Mouse (Mus musculus) natural killer cell, adult 2 months (primary cell): ENCODE results near the gene Exd1.

Experiments used
- DNase-seq, 2 experiments: peaks; one replicate each; pipeline ENCODE4 v3.0.0; 2022; ENCODE audit warnings: low spot score in 2 of 2

Gene Exd1

DNA sequence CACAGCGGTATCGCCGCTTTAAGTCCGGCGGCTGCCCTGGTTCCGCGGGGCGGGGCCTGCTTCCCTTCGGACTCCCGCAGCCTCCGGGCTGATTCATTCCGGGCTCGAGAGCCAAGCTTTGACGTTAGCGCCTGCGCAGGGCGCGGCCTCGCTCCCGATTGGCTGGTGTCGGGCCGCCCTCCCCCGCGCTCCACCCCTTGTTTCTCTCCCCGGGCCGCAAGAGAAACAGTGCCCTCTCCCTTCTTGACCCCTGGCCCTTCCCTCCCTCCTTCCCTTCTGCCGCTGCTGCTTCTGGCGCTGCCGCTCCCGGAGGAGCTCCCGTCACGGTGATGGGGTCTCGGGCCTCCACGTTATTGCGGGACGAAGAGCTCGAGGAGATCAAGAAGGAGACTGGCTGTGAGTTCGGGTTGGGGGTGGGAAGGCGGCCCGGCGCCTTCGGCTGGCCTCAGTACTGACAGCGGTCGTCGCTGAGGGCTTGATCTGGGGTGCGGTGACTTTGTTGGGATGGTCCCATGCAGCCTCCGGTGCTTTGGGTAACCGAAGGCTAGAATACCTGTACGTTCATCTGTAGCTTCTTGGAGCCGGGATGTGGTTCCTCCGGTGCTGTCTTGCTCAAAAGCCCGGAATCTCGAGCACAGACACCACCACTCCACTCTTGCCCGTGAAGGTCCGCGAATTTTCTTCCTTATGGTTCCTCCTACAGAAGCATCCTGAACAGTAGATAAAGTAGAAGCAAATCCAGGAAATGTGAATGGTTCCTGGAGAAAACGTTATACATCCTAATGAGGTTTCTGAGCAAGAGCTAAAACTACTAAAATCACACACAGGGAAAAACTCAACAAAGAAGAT lies at the start of gene Exd1, which contains the start of gene Chp1:
Gene Exd1 (minus strand): TSS at position 106 of the 849 bp plus-strand sequence.
Gene Chp1 (plus strand): TSS at position 176 of the 849 bp plus-strand sequence.
- DNase-seq = peak; percentile 96 to 97

DNA sequence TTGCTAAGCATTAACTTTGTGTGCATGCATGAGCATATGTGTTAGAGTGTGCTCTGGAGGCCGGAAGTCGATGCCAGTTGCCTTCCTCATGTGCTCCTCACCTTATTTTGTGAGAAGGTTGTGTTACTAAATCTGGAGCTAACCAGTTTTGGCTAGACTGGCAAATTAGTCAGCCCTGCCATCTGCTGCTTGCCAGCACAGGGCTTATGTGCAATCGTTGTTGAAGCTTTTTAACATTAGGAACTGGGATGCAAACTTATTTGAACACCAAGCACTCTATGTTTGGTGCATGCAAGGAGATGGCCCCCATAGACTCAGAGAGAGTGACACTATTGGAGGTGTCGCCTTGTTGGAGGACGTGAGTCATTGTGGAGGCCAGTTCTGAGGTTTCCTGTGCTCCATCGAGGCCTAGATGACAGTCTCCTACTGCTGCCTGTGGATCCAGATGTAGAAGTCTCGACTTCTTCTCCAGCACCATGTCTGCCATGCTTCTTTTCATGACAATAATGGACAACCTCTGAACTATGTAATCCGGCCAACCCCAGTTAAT lies 49.4 kb upstream of the Exd1 start:
- DNase-seq = peak; percentile 10 to 21

- DNase-seq = no peak
Observed at GRCm38 (mm10) chr2:119595308-119595707, 47.9 kb upstream of the Exd1 start.

DNA sequence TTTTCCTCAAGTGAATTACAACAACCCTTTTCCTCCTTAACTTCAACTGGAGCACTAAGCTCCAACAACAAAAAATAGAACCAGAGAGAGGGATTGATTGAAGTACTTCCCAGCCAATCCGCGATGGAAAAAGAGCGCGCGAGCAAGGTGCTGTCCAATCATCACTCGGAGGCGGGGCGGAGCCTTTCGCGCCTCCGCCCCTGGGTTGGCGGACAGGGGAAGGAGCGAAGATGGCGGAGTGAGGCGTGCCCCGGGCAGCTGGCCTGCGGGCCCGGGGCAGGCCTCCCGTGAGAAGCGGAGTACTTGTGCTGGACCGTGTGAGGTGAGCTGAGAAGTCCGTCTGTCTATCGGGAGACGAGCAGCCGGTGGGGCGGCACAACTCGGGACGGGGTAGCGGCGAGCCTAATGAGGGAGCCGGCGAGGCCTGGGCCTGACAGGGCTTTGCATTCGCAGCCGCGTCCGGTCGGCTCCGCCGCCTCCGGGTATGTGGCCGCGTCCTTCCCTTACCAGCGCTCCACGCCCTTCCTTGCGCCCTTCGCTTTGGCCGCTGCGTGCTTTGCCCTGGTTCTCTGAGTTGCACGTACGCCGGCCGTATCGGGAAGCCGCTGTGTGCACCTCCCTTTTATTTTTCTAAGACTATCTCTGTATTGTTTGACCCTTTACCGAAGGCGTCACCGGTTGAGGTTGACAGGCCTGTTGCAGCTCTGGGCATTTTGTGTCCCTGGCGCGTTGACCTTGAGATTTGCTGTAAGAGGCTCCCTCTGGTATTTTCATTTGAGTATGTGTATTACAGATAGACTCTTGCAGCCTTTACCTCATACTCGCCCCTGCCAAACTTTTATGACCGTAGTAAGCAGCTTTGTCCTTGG lies 46.9 kb upstream of the Exd1 start:
- peak; percentile 94 for DNase-seq

DNA sequence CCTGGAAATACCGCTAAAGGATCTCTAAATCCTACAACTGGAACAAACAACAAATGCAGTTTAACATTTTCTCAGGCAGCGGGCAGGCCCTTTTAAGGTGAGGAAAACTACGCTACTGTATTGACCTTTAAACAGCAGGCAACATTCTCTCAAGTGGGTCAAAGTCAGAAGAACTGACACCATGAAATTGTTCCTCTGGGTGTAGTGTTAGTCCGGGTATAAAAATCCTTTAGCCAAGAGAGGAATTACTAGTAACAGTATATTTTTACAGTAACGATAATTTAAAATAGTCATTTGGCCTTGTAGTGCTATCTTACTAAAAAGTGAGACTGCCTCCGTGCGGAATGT lies 46.3 kb upstream of the Exd1 start:
- no peak for DNase-seq

DNA sequence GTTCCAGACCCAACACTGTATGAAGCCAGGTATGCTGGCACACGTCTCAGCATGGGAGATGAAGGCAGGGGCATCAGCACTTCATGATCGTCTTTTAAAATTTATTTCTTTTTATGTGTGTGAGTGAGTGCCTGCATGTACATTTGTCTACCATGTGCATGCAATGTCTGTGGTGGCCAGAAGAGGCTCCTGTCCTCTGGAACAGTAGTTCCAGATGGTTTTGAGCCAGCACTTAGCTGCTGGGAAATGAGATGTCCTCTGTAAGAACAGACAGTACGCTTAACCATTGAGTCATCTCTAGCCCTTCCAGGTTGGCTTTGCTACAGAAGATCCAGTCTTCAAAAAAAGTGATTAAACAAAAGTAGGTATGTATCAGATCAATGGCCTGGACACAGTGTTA lies 43.8 kb upstream of the Exd1 start:
- DNase-seq = peak in 1 of 2 experiments; percentile 8

GRCm38 (mm10) chr2:119587383-119587782 lies 40.0 kb upstream of the Exd1 start:
- peak; percentile 50 to 73 for DNase-seq

- DNase-seq = no peak
Observed at GRCm38 (mm10) chr2:119584282-119584681, 36.9 kb upstream of the Exd1 start.

GRCm38 (mm10) chr2:119583439-119583838 lies 36.0 kb upstream of the Exd1 start:
- DNase-seq = no peak

DNA sequence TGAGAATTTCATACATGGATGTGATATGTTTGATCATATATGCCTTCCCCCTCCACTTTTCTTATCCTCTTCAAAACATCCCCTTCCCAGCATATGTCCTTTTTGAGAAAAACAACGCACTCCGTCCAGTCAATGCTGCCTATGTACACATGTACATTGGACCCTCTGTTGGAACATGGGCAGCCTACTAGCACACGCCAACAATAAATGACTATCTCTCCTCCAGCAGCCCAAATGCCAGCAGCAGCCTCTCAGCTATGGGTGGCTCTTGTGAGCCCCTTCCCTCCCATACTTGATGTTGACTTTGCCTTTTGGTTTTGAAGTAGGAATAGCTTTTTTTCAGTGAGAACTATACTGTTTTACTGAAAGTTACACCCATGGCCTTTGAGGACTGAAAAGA lies 34.1 kb upstream of the Exd1 start:
- no peak for DNase-seq

DNA sequence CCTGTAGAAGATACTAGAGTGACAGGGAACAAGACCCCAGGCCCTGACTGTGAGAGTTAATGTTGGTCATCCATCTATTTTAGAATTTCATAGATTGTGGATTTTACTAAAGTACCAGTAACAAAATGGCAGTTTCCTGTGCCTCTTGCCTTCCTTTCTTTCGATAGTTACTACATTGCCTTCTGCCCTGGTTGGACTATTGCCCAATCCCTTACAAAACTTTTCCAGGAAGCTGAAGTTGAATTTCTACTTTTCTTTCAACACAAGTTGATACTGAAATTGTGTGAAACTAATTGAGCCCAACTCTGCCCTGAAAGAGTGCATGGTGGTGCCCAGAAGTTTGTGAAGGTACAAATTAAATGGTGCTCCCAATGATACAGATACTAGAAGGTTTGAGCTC lies 25.0 kb upstream of the Exd1 start:
- no peak for DNase-seq

GRCm38 (mm10) chr2:119566182-119566855 lies 18.9 kb upstream of the Exd1 start:
- no peak for DNase-seq

GRCm38 (mm10) chr2:119565284-119565683 lies 17.9 kb upstream of the Exd1 start:
- DNase-seq = no peak

DNA sequence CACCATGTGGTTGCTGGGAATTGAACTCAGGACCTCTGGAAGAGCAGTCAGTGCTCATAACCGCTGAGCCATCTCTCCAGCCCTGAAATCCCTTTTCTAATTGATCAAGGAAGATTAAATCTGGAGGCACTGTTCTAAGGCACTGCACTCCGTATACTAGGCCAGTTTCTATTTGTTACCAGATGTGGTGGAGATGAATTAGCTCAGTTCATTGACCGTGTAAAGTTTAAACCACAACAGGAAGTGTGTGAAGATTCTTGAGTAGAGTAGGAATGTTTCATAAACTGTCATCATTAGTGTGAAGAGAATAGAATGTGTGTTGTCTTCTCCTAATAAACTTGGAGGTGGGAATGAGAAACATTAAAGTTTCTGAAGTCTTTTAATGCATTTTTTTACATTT lies 14.4 kb upstream of the Exd1 start:
- DNase-seq = no peak

- peak in 1 of 2 experiments; percentile 49 for DNase-seq
Observed at GRCm38 (mm10) chr2:119558737-119559340, 11.4 kb upstream of the Exd1 start.

- no peak for DNase-seq
Observed at GRCm38 (mm10) chr2:119558039-119558438, 10.6 kb upstream of the Exd1 start.

DNA sequence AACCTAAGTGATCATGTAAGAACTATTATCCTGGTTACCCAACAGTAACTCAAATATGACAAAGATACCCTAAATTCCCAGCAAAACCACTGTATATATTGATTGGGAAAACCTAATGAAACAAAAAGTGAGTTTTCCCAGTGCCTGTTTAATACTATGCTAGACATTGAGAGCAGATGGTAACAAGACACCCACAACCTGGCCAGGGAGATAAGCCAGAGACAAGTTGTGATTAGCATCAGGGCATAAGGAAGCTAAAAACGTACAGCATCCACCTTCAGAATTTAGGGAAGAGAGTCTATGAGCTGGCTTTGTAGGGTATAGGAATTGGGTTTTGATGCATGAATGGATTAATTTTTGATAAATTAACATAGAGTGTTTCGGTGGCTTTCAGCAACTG lies 2.3 kb upstream of the Exd1 start:
- DNase-seq = no peak

DNA sequence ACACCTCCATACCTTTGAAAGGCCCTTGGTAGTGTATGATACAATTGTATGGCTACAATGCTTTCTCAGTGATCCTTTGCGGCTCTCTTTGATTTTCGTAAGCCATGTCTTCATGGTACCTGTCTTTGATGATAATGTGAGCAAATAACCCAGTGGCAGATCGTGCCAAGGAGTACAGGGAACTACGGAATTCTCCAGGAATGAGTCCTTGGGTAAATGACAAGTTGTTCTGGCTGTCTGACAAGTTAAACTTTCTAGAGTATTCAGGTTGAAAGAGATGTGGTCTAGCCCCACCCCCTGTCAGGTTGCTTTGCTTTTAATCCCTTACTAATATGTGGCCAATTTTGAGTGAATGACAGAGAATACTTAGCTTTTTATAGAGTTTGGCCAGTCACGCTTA lies 1.3 kb upstream of the Exd1 start:
- no peak for DNase-seq

DNA sequence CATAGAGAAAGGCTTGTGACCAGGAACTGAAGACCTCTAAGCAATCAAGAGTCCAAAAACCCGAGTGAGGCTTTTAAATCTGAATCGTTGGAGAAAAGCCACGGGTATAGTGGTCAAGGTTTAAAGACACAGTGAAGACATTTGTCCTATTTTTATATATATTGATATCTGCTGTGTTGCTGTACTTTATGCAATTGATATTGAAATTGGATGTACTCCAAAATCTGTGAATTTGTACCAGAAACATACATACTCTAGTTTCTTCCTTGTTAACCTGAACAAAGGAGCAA lies 889 bp upstream of the Exd1 start:
- no peak for DNase-seq

DNA sequence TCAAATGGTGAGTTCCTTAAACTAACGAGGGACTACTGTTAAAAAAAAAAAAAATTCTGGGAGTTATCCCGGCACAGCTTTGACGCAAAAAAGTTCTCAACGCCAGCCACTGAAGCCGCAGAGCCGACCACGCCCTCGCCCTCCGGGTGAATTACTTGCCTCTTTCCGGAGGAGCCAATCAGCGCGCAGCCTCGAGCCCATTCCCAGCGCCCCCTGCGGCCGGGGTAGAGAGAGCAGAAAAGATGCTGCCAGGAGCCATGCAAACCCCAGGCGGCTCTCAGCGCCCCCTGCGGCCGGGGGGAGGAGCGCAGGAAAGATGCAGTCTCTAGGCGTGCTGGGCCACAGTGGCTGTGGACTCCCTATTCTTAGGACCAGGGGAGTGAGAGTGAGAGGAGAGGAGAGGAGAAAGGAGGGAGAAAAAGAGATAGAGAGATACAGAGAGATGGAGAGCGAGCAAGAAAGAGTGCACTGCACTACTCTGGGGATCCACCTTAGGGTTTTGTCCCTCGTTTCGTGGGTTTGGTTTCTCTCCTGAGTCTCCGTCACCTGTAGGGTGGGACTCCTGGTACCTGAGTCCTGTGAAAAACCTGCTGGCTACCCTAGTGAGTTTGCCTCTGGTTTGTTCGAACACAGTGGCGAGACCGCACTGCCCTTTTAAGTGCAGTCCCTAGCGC lies 442 bp downstream of the Exd1 start:
- DNase-seq = peak; percentile 85 to 92

GRCm38 (mm10) chr2:119543656-119544055 lies 3.8 kb downstream of the Exd1 start:
- DNase-seq = no peak
